Mouse (Mus musculus) cerebellum, adult 2 months (tissue): ENCODE results near the gene Hs6st1.

Experiments used
- CTCF ChIP-seq: fragments of 200-500 bp; IDR thresholded peaks from 2 replicates; pipeline ENCODE4 v1.5.1; 2011; ENCODE audit warnings: low read depth, mild to moderate bottlenecking, control low read depth, low read length, moderate library complexity, borderline replicate concordance; ENCODE audit not compliant: insufficient read depth
- POLR2A ChIP-seq: fragments of 200-500 bp; IDR thresholded peaks from 2 replicates; pipeline ENCODE4 v1.6.1; 2011; ENCODE audit warnings: low read length, control low read depth, borderline replicate concordance; ENCODE audit not compliant: insufficient read depth

DNA sequence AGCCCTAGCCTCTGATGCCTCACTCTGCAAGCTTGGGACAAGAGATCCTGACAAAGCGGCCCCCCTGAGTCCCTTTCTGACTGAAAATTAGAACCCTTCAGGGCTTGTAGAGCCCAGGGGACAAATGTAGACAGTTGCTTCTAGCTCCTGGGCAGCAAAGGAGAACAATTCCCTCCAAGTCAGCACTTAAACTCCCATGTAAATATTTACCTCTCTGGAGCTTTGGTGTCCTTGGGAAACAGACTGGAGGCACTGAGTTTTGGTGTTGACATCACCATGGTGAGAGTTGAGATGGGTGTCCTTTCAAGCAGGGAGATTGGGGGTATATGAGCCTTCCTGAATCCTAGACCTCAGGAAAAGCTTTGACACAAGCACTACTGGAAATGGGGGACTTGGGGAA, 10.1 kb downstream of the Hs6st1 start:
- TF ChIP-seq CTCF (no peak), POLR2A (no peak)
